Comparison of ENCODE assay signal across 8 mouse cellular contexts in the genomic region with DNA sequence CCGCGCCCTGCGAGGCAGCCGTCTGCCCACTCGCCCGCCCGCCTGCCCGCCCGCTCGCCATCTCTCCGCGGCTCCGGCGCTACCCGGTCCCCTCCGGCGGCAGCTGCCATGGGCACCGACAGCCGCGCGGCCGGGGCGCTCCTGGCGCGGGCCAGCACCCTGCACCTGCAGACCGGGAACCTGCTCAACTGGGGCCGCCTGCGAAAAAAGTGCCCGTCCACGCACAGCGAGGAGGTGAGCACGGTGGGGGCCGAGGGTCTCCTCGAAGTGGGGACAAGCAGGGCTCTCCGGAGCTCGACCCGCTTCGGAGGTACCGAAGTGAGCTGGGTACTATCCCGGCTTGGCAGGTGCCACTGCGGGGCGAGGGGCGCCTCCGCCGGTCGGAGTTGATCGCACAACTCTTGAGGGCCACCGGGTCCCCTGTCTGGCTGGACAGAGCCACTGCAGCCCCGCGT. TPM values are rescaled to one million over a fixed set of nuclear protein-coding genes. Genes with fewer than 3 reads are reported as not detected.
A peak's percentile ranks its signal among the peaks of the same experiment; 100 is the strongest.
DNase-seq lines count a peak whose midpoint lies in the region; ATAC-seq and TF ChIP-seq lines count a peak whose summit lies in the region.

No protein-coding gene starts in this region.

- no peaks in the 10 kb centered on the region for H3K36me3 ChIP-seq in limb, embryonic 15.5 days
- H3K36me3 ChIP-seq in midbrain, embryonic 14.5 days (ENCODE audit: control insufficient read depth, insufficient read depth, low read length): no peaks in the 10 kb centered on the region
- no peaks in the 10 kb centered on the region for H3K36me3 ChIP-seq in stomach, embryonic 15.5 days

- peak; percentile 45 for DNase-seq in urinary bladder, postnatal 14 days (ENCODE audit: low spot score)
- no peak for DNase-seq in urinary bladder, postnatal 10 days (ENCODE audit: low spot score)
- peak; percentile 51 for DNase-seq in gastrocnemius, postnatal 10 days
- DNase-seq in midbrain, embryonic 14.5 days: peak; percentile 76

- H3K4me1 ChIP-seq in cortical plate, adult 2 months (ENCODE audit: control insufficient read depth, insufficient read depth, low read length): peaks cover 8% of the 10 kb centered on the region
- peaks cover 19% of the 10 kb centered on the region for H3K4me1 ChIP-seq in limb, embryonic 15.5 days
- peaks cover 16% of the 10 kb centered on the region for H3K4me1 ChIP-seq in midbrain, embryonic 14.5 days (ENCODE audit: control insufficient read depth, insufficient read depth, low read length)
- H3K4me1 ChIP-seq in stomach, embryonic 15.5 days: peaks cover 17% of the 10 kb centered on the region; the same call in 1 of the 2 replicates

- no peaks in the 10 kb centered on the region for H3K27me3 ChIP-seq in limb, embryonic 15.5 days
- no peaks in the 10 kb centered on the region for H3K27me3 ChIP-seq in midbrain, embryonic 14.5 days (ENCODE audit: control insufficient read depth, insufficient read depth, low read length)
- no peaks in the 10 kb centered on the region for H3K27me3 ChIP-seq in stomach, embryonic 15.5 days (replicated peaks)

- H3K9me3 ChIP-seq in limb, embryonic 15.5 days: no peaks in the 10 kb centered on the region
- H3K9me3 ChIP-seq in midbrain, embryonic 14.5 days (ENCODE audit: control insufficient read depth, low read length): no peaks in the 10 kb centered on the region
- H3K9me3 ChIP-seq in stomach, embryonic 15.5 days: no peaks in the 10 kb centered on the region

- peak overlapping the region; percentile 89 for H3K9ac ChIP-seq in limb, embryonic 15.5 days
- peak overlapping the region; percentile 86 for H3K9ac ChIP-seq in midbrain, embryonic 14.5 days (replicated peaks; ENCODE audit: low read length)
- peak overlapping the region; percentile 82 for H3K9ac ChIP-seq in stomach, embryonic 15.5 days

- ATAC-seq in inflammation-experienced regulatory T-cells, adult 6 months: peak; percentile 21
- ATAC-seq in limb, embryonic 15.5 days (ENCODE audit: insufficient number of reproducible peaks, low FRiP score, low TSS enrichment, low read depth): no peak
- peak; percentile 70 for ATAC-seq in midbrain, embryonic 14.5 days (ENCODE audit: low FRiP score, low TSS enrichment)
- ATAC-seq in stomach, embryonic 15.5 days (ENCODE audit: insufficient read depth, low FRiP score, low read depth): peak; percentile 10; the same call in 1 of the 2 replicates

- H3K4me3 ChIP-seq in cortical plate, adult 2 months (ENCODE audit: insufficient read depth, low read length): peak overlapping the region; percentile 99
- peak overlapping the region; percentile 98 for H3K4me3 ChIP-seq in limb, embryonic 15.5 days
- H3K4me3 ChIP-seq in midbrain, embryonic 14.5 days (replicated peaks; ENCODE audit: low read depth, low read length): peak overlapping the region; percentile 90
- peak overlapping the region; percentile 93 for H3K4me3 ChIP-seq in stomach, embryonic 15.5 days (replicated peaks)

- H3K27ac ChIP-seq in cortical plate, adult 2 months (ENCODE audit: insufficient read depth, low read length): peak overlapping the region; percentile 89
- H3K27ac ChIP-seq in limb, embryonic 15.5 days: peak overlapping the region; percentile 86
- peak overlapping the region; percentile 93 for H3K27ac ChIP-seq in midbrain, embryonic 14.5 days (replicated peaks; ENCODE audit: low read depth, low read length)
- peak overlapping the region; percentile 92 for H3K27ac ChIP-seq in stomach, embryonic 15.5 days

- TF ChIP-seq POLR2A in cortical plate, adult 2 months (IDR thresholded peaks at IDR 0.05; ENCODE audit: extremely low read depth, insufficient read depth, low read length): no peak

- no peak for TF ChIP-seq CTCF in cortical plate, adult 2 months (IDR thresholded peaks at IDR 0.05; ENCODE audit: extremely low read depth, insufficient read depth, low read length)

- H3K4me2 ChIP-seq in limb, embryonic 15.5 days: peak overlapping the region; percentile 81
- peak overlapping the region; percentile 66 for H3K4me2 ChIP-seq in midbrain, embryonic 14.5 days (ENCODE audit: low read length)
- H3K4me2 ChIP-seq in stomach, embryonic 15.5 days: peak overlapping the region; percentile 82

- WGBS in limb, embryonic 15.5 days: 0% methylated on average over 49 of the region's 50 CpGs
- WGBS in midbrain, embryonic 14.5 days: under 1% methylated on average over 50 of the region's 50 CpGs
- WGBS in stomach, embryonic 15.5 days: under 1% methylated on average over 50 of the region's 50 CpGs

RNA-seq across cellular contexts. Expression of a gene that starts 0.5 kb away (rescaled TPM):
- polyA plus RNA-seq in cortical plate, adult 2 months (2012; rRNA removed): 46.6 and 49.5 TPM in 2 replicates
- 10 to 100 TPM; 27.9 to 32.3 TPM for total RNA-seq in gastrocnemius, postnatal 10 days (2021)
- 10 to 100 TPM in 1 of 3 experiments, 1 to 10 TPM in 2; 5.8 to 10.5 (median 9.3) TPM for polyA plus RNA-seq in inflammation-experienced regulatory T-cells, adult 6 months (2017; shearing (Covaris generic))
- 45.7 and 56.6 TPM in 2 replicates for polyA plus RNA-seq in limb, embryonic 15.5 days (2015; fragmentation: Nextera tagmentation; extraction: Ambion mirVana)
- 42.5 and 54.5 TPM in 2 replicates for polyA plus RNA-seq in midbrain, embryonic 14.5 days (2014; fragmentation: Nextera tagmentation; extraction: Ambion mirVana)
- polyA plus RNA-seq in stomach, embryonic 15.5 days (2015; fragmentation: Nextera tagmentation; extraction: Ambion mirVana): 82.8 and 119 TPM in 2 replicates

RNA-seq across cellular contexts. Expression of a gene that starts 28.3 kb away (rescaled TPM):
- polyA plus RNA-seq in cortical plate, adult 2 months (2012; rRNA removed): 17.0 and 17.6 TPM in 2 replicates
- 10 to 100 TPM; 22.0 to 23.4 TPM for total RNA-seq in gastrocnemius, postnatal 10 days (2021)
- 100 to 1,000 TPM; 101 to 118 (median 101) TPM for polyA plus RNA-seq in inflammation-experienced regulatory T-cells, adult 6 months (2017; shearing (Covaris generic))
- 59.6 and 63.9 TPM in 2 replicates for polyA plus RNA-seq in limb, embryonic 15.5 days (2015; fragmentation: Nextera tagmentation; extraction: Ambion mirVana)
- polyA plus RNA-seq in midbrain, embryonic 14.5 days (2014; fragmentation: Nextera tagmentation; extraction: Ambion mirVana): 48.5 and 57.6 TPM in 2 replicates
- polyA plus RNA-seq in stomach, embryonic 15.5 days (2015; fragmentation: Nextera tagmentation; extraction: Ambion mirVana): 63.5 and 72.7 TPM in 2 replicates

RNA-seq across cellular contexts. Expression of a gene that starts 48.0 kb away (rescaled TPM):
- polyA plus RNA-seq in cortical plate, adult 2 months (2012; rRNA removed): 15.8 and 17.0 TPM in 2 replicates
- total RNA-seq in gastrocnemius, postnatal 10 days (2021): 10 to 100 TPM; 14.1 to 23.2 TPM
- polyA plus RNA-seq in inflammation-experienced regulatory T-cells, adult 6 months (2017; shearing (Covaris generic)): under 1 TPM in 1 of 3 experiments, not detected in 2; 0.58 TPM
- polyA plus RNA-seq in limb, embryonic 15.5 days (2015; fragmentation: Nextera tagmentation; extraction: Ambion mirVana): 7.8 and 9.1 TPM in 2 replicates
- 6.3 and 6.4 TPM in 2 replicates for polyA plus RNA-seq in midbrain, embryonic 14.5 days (2014; fragmentation: Nextera tagmentation; extraction: Ambion mirVana)
- polyA plus RNA-seq in stomach, embryonic 15.5 days (2015; fragmentation: Nextera tagmentation; extraction: Ambion mirVana): 14.1 and 15.8 TPM in 2 replicates
